Mouse (Mus musculus) heart, embryonic 15.5 days (tissue): ENCODE results near the gene Olfr150. TPM values are rescaled to one million over a fixed set of nuclear protein-coding genes. Genes with fewer than 3 reads are reported as not detected.
"Not testable (repeated sequence)": the region's sequence is repeated elsewhere in the genome, so short reads cannot be mapped to it uniquely, and the experiment has no call there.

Experiments
- ATAC-seq: fragments of 200-750 bp; cut with Nextera tagmentation; replicated peaks from 2 replicates; pipeline ENCODE4 v1.8.0; 2017; ENCODE audit warnings: low read depth, moderate TSS enrichment; ENCODE audit not compliant: insufficient number of reproducible peaks, insufficient read depth, low FRiP score
- H3K27ac ChIP-seq: fragments of 300-500 bp; sonication (generic); 2 replicates; pipeline ENCODE4 v1.5.1; 2015; ENCODE audit warnings: mild to moderate bottlenecking, inconsistent platforms
- H3K27me3 ChIP-seq: fragments of 300-500 bp; sonication (generic); 2 replicates; pipeline ENCODE4 v1.6.1; 2015; ENCODE audit warnings: inconsistent platforms
- H3K36me3 ChIP-seq: fragments of 300-500 bp; sonication (generic); 2 replicates; pipeline ENCODE4 v1.6.1; 2015; ENCODE audit warnings: mild to moderate bottlenecking, inconsistent platforms
- H3K4me1 ChIP-seq: fragments of 300-500 bp; sonication (generic); replicated peaks from 2 replicates; pipeline ENCODE4 v1.6.1; 2015; ENCODE audit warnings: inconsistent platforms
- H3K4me2 ChIP-seq: fragments of 300-500 bp; sonication (generic); 2 replicates; pipeline ENCODE4 v1.6.1; 2015; ENCODE audit warnings: inconsistent platforms, mild to moderate bottlenecking, moderate library complexity
- H3K4me3 ChIP-seq: fragments of 300-500 bp; sonication (generic); 2 replicates; pipeline ENCODE4 v1.5.1; 2015; ENCODE audit warnings: mild to moderate bottlenecking, inconsistent platforms
- H3K9ac ChIP-seq: fragments of 300-500 bp; sonication (generic); 2 replicates; pipeline ENCODE4 v1.6.1; 2015; ENCODE audit warnings: mild to moderate bottlenecking, inconsistent platforms
- H3K9me3 ChIP-seq: fragments of 300-500 bp; sonication (generic); replicated peaks from 2 replicates; pipeline ENCODE4 v1.6.1; 2016; ENCODE audit warnings: inconsistent platforms
- WGBS: fragments of 180-500 bp; shearing (Covaris S2); methylation state at CpG from one replicate; pipeline ENCODE4 v1.1.7; 2015; ENCODE audit warnings: mixed read lengths; 5-methylcytosine and 5-hydroxymethylcytosine counted together
- polyA plus RNA-seq: library from polyadenylated mRNA; unstranded; fragments of >200 nt; fragmentation: Nextera tagmentation; extraction: Ambion mirVana; gene quantifications from 2 replicates; pipeline ENCODE4 v1.2.1, GENCODE M21; 2015

Olfr150 gene
- polyA plus RNA-seq = not detected in 2 replicates

DNA sequence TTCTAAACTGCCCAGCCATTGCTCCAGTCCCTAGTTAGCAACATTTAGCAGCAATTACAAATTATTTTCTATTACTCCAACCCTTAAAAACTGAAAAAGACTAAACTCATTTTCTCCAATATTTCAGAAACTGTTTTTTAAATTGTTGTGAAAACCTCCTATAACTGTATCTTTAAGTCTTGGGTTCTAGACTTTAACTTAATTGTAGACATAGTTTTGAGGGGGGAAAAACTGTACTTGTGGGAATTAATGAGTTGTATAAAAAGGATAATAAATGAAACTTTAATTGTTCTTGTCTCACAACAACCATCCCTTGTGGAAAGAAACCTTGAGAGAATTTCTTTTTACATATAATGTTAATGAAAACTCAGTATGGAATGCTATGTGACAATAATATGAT is at the start of gene Olfr150:
TSS of gene Olfr150 (plus strand) at position 301 of the 400 bp plus-strand sequence.
- no peaks in the 10 kb centered on the region for H3K4me1 ChIP-seq
- no peak within 1 kb of the TSS for H3K4me3 ChIP-seq
- H3K9ac ChIP-seq = no peak within 1 kb of the TSS
- H3K27ac ChIP-seq = no peak within 1 kb of the TSS
- no peak within 1 kb of the TSS for H3K4me2 ChIP-seq
- ATAC-seq = no peak
- H3K36me3 ChIP-seq = no peaks in the 10 kb centered on the region
- no peaks in the 10 kb centered on the region for H3K9me3 ChIP-seq
- no peaks in the 10 kb centered on the region for H3K27me3 ChIP-seq

DNA sequence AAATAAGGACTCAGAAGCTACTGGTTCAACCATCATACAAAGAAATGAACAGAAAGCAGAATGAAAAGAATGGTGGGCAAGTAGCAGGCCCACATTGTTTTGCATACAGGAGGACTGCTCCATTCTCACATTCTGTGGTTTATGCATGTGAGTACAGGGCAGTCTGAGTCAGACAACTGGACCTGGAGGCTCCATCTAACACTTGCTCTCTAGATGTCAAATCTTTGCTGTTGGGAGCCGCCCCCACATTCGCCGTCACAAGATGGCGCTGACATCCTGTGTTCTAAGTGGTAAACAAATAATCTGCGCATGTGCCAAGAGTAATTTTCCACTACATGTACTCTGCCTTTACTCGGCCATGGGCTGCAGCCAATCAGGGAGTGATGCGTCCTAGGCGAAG is 29.7 kb upstream of the Olfr150 start:
- not testable (repeated sequence) for H3K9ac ChIP-seq, H3K4me1 ChIP-seq, H3K4me3 ChIP-seq, ATAC-seq, H3K9me3 ChIP-seq, H3K27ac ChIP-seq, H3K4me2 ChIP-seq, H3K36me3 ChIP-seq, H3K27me3 ChIP-seq
- WGBS = 79% methylated on average over 8 of the region's 8 CpGs

DNA sequence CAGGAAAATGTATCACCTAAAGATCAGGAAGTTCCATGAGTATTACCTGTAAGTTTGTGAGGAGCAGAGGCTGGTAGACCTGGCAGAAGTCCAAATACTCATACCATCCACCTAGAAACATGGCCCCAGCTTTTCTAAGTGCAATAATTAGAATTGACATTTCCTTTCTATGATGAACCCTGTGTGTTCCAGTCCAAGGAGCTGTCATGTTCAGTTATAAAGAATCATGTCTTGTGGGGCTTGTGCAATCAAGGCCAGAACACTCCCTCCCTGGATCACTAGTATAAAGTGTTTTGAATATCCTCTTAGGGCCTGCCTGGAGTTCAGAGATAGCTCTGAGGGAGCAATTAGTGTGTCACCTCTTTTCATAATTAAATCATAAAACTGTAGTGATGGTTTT is 23.8 kb upstream of the Olfr150 start, which contains the start of gene Olfr149:
TSS of gene Olfr149 (minus strand) at position 101 of the 400 bp plus-strand sequence.
- no peak within 1 kb of the TSS for H3K4me3 ChIP-seq
- H3K36me3 ChIP-seq = no peaks in the 10 kb centered on the region
- no peak within 1 kb of the TSS for H3K27ac ChIP-seq
- ATAC-seq = no peak
- no peaks in the 10 kb centered on the region for H3K27me3 ChIP-seq
- no peaks in the 10 kb centered on the region for H3K9me3 ChIP-seq
- H3K4me2 ChIP-seq = no peak within 1 kb of the TSS
- no peaks in the 10 kb centered on the region; the same call in 1 of the 2 replicates for H3K4me1 ChIP-seq
- H3K9ac ChIP-seq = no peak within 1 kb of the TSS

- Histone ChIP-seq H3K27ac (no peak overlapping the region), H3K9me3 (no peaks in the 10 kb centered on the region), H3K4me2 (no peak overlapping the region), H3K27me3 (no peaks in the 10 kb centered on the region), H3K36me3 (no peaks in the 10 kb centered on the region), H3K4me3 (no peak overlapping the region), H3K9ac (no peak overlapping the region), H3K4me1 (no peaks in the 10 kb centered on the region; the same call in 1 of the 2 replicates)
- WGBS = 41% methylated on average over 3 of the region's 3 CpGs
- no peak for ATAC-seq
Observed at GRCm38 (mm10) chr9:39708958-39709357, 21.8 kb upstream of the Olfr150 start.

- no peaks in the 10 kb centered on the region for H3K36me3 ChIP-seq
- H3K9ac ChIP-seq = no peak within 1 kb of the TSS
- H3K9me3 ChIP-seq = no peaks in the 10 kb centered on the region
- no peak within 1 kb of the TSS for H3K4me3 ChIP-seq
- no peak for ATAC-seq
- no peak within 1 kb of the TSS for H3K4me2 ChIP-seq
- H3K27me3 ChIP-seq = no peaks in the 10 kb centered on the region
- H3K4me1 ChIP-seq = no peaks in the 10 kb centered on the region; the same call in 1 of the 2 replicates
- H3K27ac ChIP-seq = no peak within 1 kb of the TSS
Observed at GRCm38 (mm10) chr9:39711053-39711452, 19.7 kb upstream of the Olfr150 start, which contains the start of gene Olfr965. Olfr965 (plus strand) TSS chr9:39711353.

- Histone ChIP-seq H3K36me3 (no peaks in the 10 kb centered on the region), H3K9ac (no peak overlapping the region), H3K4me3 (no peak overlapping the region), H3K4me2 (no peak overlapping the region), H3K27ac (no peak overlapping the region), H3K9me3 (no peaks in the 10 kb centered on the region), H3K27me3 (no peaks in the 10 kb centered on the region), H3K4me1 (no peaks in the 10 kb centered on the region)
- WGBS = 86% methylated on average over 1 of the region's 1 CpGs
- ATAC-seq = no peak
Observed at GRCm38 (mm10) chr9:39740741-39741140, 10.0 kb downstream of the Olfr150 start.

DNA sequence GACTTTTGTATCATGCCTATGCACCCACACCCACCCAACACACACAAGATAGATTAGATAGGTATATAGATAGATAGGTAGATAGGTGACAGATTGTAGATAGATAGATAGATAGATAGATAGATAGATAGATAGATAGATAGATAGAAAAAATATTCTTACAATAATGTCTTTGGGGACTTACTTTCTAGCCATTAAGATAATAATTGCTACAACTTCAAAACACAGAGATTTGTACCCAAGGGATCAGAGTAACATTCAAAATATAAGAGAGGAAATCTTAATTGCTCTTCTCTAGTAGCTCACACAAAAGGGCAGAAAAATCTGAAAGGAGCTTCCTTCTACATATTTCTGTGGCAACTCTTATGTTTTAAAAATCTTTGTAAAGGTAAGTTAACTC is 15.2 kb downstream of the Olfr150 start, which contains the start of gene Olfr967:
TSS of gene Olfr967 (plus strand) at position 301 of the 400 bp plus-strand sequence.
- Histone ChIP-seq H3K4me3 (no peak within 1 kb of the TSS), H3K27me3 (no peaks in the 10 kb centered on the region), H3K4me2 (no peak within 1 kb of the TSS), H3K4me1 (no peaks in the 10 kb centered on the region), H3K27ac (no peak within 1 kb of the TSS), H3K9me3 (no peaks in the 10 kb centered on the region), H3K9ac (no peak within 1 kb of the TSS), H3K36me3 (no peaks in the 10 kb centered on the region)
- no peak for ATAC-seq

- Histone ChIP-seq H3K27ac (no peak overlapping the region), H3K9me3 (no peaks in the 10 kb centered on the region), H3K9ac (no peak overlapping the region), H3K27me3 (no peaks in the 10 kb centered on the region), H3K4me2 (no peak overlapping the region), H3K36me3 (no peaks in the 10 kb centered on the region), H3K4me1 (no peaks in the 10 kb centered on the region), H3K4me3 (no peak overlapping the region)
- 82% methylated on average over 1 of the region's 1 CpGs for WGBS
- ATAC-seq = no peak
Observed at GRCm38 (mm10) chr9:39746428-39746827, 15.7 kb downstream of the Olfr150 start.

DNA sequence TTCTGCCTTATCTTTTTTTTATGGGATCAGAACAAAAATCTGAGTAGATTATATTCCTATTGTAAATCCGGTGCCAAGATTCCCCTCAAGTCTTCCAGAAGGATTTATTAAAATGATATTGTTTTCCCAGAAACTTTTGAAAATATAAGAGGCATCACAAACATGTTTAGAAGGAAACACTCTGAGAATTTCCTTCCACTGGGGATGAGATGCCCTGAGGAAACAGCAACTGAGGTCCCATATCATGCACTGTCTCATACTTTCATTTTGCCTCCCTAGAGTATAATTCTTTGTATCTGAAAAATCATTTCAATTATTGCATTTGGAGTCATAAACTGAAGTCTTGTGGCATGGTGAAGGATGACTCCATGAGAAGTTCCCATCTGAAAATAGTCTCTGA is 52.4 kb downstream of the Olfr150 start, which contains the start of gene Olfr968:
TSS of gene Olfr968 (minus strand) at position 101 of the 400 bp plus-strand sequence.
- 52% methylated on average over 1 of the region's 1 CpGs for WGBS
- Histone ChIP-seq H3K4me1 (no peaks in the 10 kb centered on the region), H3K36me3 (no peaks in the 10 kb centered on the region), H3K27me3 (no peaks in the 10 kb centered on the region), H3K4me2 (no peak within 1 kb of the TSS), H3K4me3 (no peak within 1 kb of the TSS), H3K9ac (no peak within 1 kb of the TSS), H3K27ac (no peak within 1 kb of the TSS), H3K9me3 (no peaks in the 10 kb centered on the region)
- no peak for ATAC-seq

Other genes starting within 250 kb of the Olfr150 start
- not detected in 2 replicates for gene Olfr44, start 237.0 kb upstream of the Olfr150 start, polyA plus RNA-seq
- not detected in 2 replicates for gene Olfr957, start 215.2 kb upstream of the Olfr150 start, polyA plus RNA-seq
- gene Olfr958, start 176.9 kb upstream of the Olfr150 start, polyA plus RNA-seq = not detected in 2 replicates
- not detected in 2 replicates for gene Olfr959, start 155.4 kb upstream of the Olfr150 start, polyA plus RNA-seq
- 8.2 and 11.3 TPM in 2 replicates for gene AW551984, start 126.6 kb upstream of the Olfr150 start, polyA plus RNA-seq
- not detected in 2 replicates for gene Olfr148, start 120.3 kb upstream of the Olfr150 start, polyA plus RNA-seq
- gene Olfr960, start 109.6 kb upstream of the Olfr150 start, polyA plus RNA-seq = not detected in 2 replicates
- not detected in 2 replicates for gene Olfr961, start 85.9 kb upstream of the Olfr150 start, polyA plus RNA-seq
- not detected in 2 replicates for gene Olfr963, start 63.8 kb upstream of the Olfr150 start, polyA plus RNA-seq
- not detected in 2 replicates for gene Olfr149, start 23.9 kb upstream of the Olfr150 start, polyA plus RNA-seq
- gene Olfr965, start 19.6 kb upstream of the Olfr150 start, polyA plus RNA-seq = not detected in 2 replicates
- gene Olfr967, start 15.3 kb downstream of the Olfr150 start, polyA plus RNA-seq = not detected in 2 replicates
- gene Olfr968, start 52.3 kb downstream of the Olfr150 start, polyA plus RNA-seq = not detected in 2 replicates
- not detected in 2 replicates for gene Olfr969, start 60.0 kb downstream of the Olfr150 start, polyA plus RNA-seq
- not detected in 2 replicates for gene Olfr970, start 77.9 kb downstream of the Olfr150 start, polyA plus RNA-seq
- not detected in 2 replicates for gene Olfr971, start 105.9 kb downstream of the Olfr150 start, polyA plus RNA-seq
- gene Olfr972, start 135.4 kb downstream of the Olfr150 start, polyA plus RNA-seq = not detected in 2 replicates
- not detected in 2 replicates for gene Olfr229, start 176.4 kb downstream of the Olfr150 start, polyA plus RNA-seq
- not detected in 2 replicates for gene Olfr974, start 206.5 kb downstream of the Olfr150 start, polyA plus RNA-seq
- not detected in 2 replicates for gene Olfr975, start 221.1 kb downstream of the Olfr150 start, polyA plus RNA-seq
- gene Olfr976, start 230.2 kb downstream of the Olfr150 start, polyA plus RNA-seq = not detected in 2 replicates